Mouse (Mus musculus): Measurements from ENCODE around the gene Pex6.

DNA sequence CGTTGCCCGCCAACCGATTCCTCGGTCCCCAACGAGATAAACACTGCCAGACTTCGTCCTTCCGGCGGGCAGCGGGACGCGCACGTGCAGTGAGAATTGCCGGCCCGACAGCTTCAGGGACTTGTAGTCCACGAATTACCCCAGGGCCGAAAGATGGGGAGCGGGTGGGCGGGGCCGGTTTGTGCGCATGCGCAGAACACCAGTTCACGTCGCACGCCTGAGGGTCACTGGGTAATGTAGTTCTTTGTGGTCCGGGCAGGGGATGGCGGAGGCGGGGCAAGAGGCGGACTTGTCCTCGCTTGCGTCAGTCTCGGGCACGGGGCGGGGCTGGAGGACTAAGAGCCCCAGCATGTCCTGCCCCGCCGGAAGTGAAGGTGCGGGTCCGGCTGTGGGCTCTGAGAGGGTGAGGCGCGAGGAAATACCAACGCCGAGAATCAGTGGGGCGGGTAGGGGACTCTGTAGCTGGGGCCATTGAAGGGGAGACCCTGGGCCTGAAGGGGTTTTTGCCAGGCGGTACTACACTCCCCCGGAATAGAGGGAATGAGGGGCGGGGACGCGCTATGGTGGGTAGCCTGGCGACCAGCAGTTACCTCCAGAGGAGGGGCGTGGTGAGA is 30.4 kb upstream of the Pex6 start, which contains the start of gene Klhdc3:
- TF ChIP-seq CTCF (IDR thresholded peaks at IDR 0.05; ENCODE audit: low read depth) (no peak), EP300 (IDR thresholded peaks at IDR 0.05; ENCODE audit: low read depth) (no peak)
